Mouse (Mus musculus): ENCODE data around the gene Pard6a. TPM values are rescaled to one million over a fixed set of nuclear protein-coding genes. Genes with fewer than 3 reads are reported as not detected.

Gene Pard6a
- polyA plus RNA-seq, 1 experiment from 2014 or later, result 10.9 TPM

DNA sequence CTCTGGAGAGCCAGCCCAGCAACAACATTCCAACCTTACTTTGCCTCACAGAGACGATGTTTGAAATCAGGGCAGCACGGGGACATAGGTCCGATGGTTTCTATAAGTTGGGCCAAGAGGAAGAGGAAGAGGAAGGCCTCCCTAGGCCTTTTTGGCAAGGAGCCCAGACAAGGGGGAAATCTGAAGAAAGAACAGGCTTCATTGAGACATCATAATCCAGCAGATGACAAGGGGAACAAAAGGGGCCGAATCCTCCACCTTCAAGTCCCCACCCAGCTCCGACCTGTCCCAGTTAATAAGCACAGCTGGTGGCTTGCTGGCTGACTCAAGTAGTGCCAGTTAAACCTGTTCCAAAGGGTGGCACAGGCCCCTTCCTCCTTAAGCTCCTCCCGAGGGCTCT, 14.1 kb downstream of the Pard6a start:
- no peak overlapping the region for H3K4me2 ChIP-seq
- no peak for ATAC-seq (replicated peaks; ENCODE audit: insufficient number of reproducible peaks, low FRiP score, low TSS enrichment)
- 0 out of 2 replicates have a peak overlapping the region, but pooled peaks have one; percentile 15 for H3K27ac ChIP-seq (ENCODE audit: low read depth, low read length)
- 0 out of 2 replicates have a peak, but pooled peaks cover 4% of the 10 kb centered on the region for H3K36me3 ChIP-seq (ENCODE audit: control insufficient read depth, insufficient read depth, low read length)
- H3K4me1 ChIP-seq (ENCODE audit: control insufficient read depth, insufficient read depth, low read length), result 0 out of 2 replicates have a peak, but pooled peaks cover 3% of the 10 kb centered on the region
- no peak overlapping the region for H3K9ac ChIP-seq (ENCODE audit: low read depth, low read length)
- H3K27me3 ChIP-seq (ENCODE audit: control insufficient read depth, insufficient read depth, low read length), result no peaks in the 10 kb centered on the region
- no peaks in the 10 kb centered on the region for H3K9me3 ChIP-seq (replicated peaks; ENCODE audit: control insufficient read depth, low read length)
- 65% methylated on average over 6 of the region's 6 CpGs for WGBS (ENCODE audit: insufficient replicate concordance)
- H3K4me3 ChIP-seq (ENCODE audit: low read depth, low read length), result no peak overlapping the region

DNA sequence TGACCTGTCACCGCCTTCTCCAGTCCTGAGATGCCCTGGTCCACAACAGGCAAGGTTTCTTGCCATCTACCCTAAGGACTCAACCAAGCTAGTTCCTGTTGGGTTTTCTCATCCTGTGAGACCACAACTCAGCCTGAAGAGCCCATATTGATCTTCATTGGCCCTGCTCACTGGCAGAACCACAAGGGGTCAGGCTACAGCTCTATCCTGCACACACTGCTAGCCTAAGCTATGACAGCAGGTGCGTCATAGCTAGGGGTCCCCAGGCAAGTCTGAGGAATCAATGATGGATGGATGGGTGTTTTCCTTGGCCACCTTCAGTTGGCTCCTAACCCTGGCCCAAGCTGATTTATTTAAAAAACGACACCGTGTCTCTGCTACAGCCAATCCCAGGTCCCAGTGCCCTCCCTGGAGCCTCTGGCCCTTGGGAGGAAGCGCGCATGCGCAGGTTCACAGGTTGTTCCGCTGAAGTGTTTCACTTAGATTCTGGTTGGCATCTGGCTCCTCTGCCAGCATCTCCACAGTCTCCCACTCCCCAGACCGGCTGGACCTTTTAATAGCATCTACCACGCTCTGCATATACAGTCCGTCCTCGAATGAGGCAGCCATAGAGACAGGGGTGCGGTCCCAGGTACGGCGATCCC, 15.5 kb downstream of the Pard6a start:
- Histone ChIP-seq H3K4me2 (no peak overlapping the region), H3K9ac (ENCODE audit: low read depth, low read length) (no peak overlapping the region), H3K36me3 (ENCODE audit: control insufficient read depth, insufficient read depth, low read length) (0 out of 2 replicates have a peak, but pooled peaks cover 4% of the 10 kb centered on the region), H3K4me3 (ENCODE audit: low read depth, low read length) (no peak overlapping the region), H3K27me3 (ENCODE audit: control insufficient read depth, insufficient read depth, low read length) (no peaks in the 10 kb centered on the region), H3K27ac (ENCODE audit: low read depth, low read length) (no peak overlapping the region), H3K9me3 (replicated peaks; ENCODE audit: control insufficient read depth, low read length) (no peaks in the 10 kb centered on the region), H3K4me1 (ENCODE audit: control insufficient read depth, insufficient read depth, low read length) (0 out of 2 replicates have a peak, but pooled peaks cover 3% of the 10 kb centered on the region)
- 89% methylated on average over 15 of the region's 15 CpGs for WGBS (ENCODE audit: insufficient replicate concordance)
- ATAC-seq (replicated peaks; ENCODE audit: insufficient number of reproducible peaks, low FRiP score, low TSS enrichment), result no peak

DNA sequence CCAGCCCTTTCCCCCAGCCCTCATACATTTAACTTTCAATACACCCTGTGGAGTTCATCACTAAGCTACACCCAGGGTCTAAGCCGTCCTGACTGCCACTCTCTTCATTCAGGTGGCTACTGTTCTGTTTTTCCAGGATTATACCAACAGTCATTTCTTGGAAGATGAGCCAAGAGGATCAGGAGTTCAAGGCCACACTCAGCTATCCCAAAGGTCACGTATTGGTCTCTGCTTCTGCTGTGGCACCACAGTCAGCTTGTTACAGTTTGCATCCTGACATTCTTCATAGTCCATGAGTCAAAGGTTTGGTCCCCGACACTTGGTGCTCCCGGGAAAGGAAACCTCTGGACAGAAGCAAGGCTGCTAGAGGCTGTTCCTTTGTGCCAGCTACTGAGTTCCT, 18.7 kb downstream of the Pard6a start:
- H3K27me3 ChIP-seq (ENCODE audit: control insufficient read depth, insufficient read depth, low read length), result no peaks in the 10 kb centered on the region
- H3K4me2 ChIP-seq, result no peak overlapping the region
- H3K9me3 ChIP-seq (replicated peaks; ENCODE audit: control insufficient read depth, low read length), result no peaks in the 10 kb centered on the region
- H3K27ac ChIP-seq (ENCODE audit: low read depth, low read length), result no peak overlapping the region
- WGBS (ENCODE audit: insufficient replicate concordance), result 84% methylated on average over 4 of the region's 4 CpGs
- no peak for ATAC-seq (replicated peaks; ENCODE audit: insufficient number of reproducible peaks, low FRiP score, low TSS enrichment)
- no peak overlapping the region for H3K4me3 ChIP-seq (ENCODE audit: low read depth, low read length)
- 0 out of 2 replicates have a peak, but pooled peaks cover 3% of the 10 kb centered on the region for H3K4me1 ChIP-seq (ENCODE audit: control insufficient read depth, insufficient read depth, low read length)
- peaks cover 4% of the 10 kb centered on the region; the same call in 1 of the 2 replicates for H3K36me3 ChIP-seq (ENCODE audit: control insufficient read depth, insufficient read depth, low read length)
- no peak overlapping the region for H3K9ac ChIP-seq (ENCODE audit: low read depth, low read length)

DNA sequence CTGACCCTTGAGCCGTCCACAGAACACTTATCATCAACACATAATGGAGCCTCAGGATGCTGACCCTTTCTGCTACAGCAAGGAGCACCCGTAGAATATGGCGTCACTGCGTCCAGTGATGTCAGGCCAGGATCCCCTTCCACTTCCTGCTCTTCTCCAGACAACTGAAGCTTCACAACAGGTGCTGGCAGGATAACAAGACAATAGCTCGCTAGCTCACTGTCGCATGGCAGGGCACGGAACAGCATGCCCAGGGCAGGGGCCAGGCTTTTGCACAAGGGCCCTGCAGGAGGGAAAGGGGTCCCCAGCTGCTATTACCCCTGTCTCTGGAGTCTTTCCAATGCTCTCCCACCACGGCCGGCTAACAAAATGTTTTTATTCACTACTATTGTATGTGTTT, 21.9 kb downstream of the Pard6a start:
- Histone ChIP-seq H3K4me2 (no peak overlapping the region), H3K9ac (ENCODE audit: low read depth, low read length) (no peak overlapping the region), H3K4me1 (ENCODE audit: control insufficient read depth, insufficient read depth, low read length) (no peaks in the 10 kb centered on the region), H3K27me3 (ENCODE audit: control insufficient read depth, insufficient read depth, low read length) (no peaks in the 10 kb centered on the region), H3K27ac (ENCODE audit: low read depth, low read length) (no peak overlapping the region), H3K4me3 (ENCODE audit: low read depth, low read length) (no peak overlapping the region), H3K9me3 (replicated peaks; ENCODE audit: control insufficient read depth, low read length) (no peaks in the 10 kb centered on the region), H3K36me3 (ENCODE audit: control insufficient read depth, insufficient read depth, low read length) (no peaks in the 10 kb centered on the region; the same call in none of the 2 replicates)
- 87% methylated on average over 9 of the region's 9 CpGs for WGBS (ENCODE audit: insufficient replicate concordance)
- ATAC-seq (replicated peaks; ENCODE audit: insufficient number of reproducible peaks, low FRiP score, low TSS enrichment), result no peak

DNA sequence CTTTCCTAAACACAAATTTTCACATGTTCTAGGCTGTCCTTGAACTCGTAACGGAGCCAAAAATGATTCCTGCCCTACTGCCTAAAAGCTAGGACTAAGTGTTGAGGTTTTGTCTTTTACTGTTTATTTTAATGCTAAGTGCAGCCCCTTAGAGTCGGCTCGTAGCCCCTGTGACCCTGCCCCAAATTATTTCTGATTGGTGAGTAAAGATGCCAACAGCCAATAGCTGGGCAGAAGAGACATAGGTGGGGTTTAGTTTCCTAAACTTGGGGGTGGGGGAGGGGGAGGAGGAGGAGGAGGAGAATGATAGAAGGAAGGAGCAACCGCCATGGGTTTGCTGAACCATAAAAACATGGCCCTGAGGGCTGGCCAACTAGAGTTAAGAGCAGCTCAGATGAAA, 24.8 kb downstream of the Pard6a start:
- H3K36me3 ChIP-seq (ENCODE audit: control insufficient read depth, insufficient read depth, low read length), result no peaks in the 10 kb centered on the region; the same call in none of the 2 replicates
- 66% methylated on average over 5 of the region's 5 CpGs for WGBS (ENCODE audit: insufficient replicate concordance)
- H3K4me1 ChIP-seq (ENCODE audit: control insufficient read depth, insufficient read depth, low read length), result no peaks in the 10 kb centered on the region
- no peak overlapping the region for H3K27ac ChIP-seq (ENCODE audit: low read depth, low read length)
- H3K27me3 ChIP-seq (ENCODE audit: control insufficient read depth, insufficient read depth, low read length), result no peaks in the 10 kb centered on the region
- no peak overlapping the region for H3K9ac ChIP-seq (ENCODE audit: low read depth, low read length)
- no peak overlapping the region for H3K4me3 ChIP-seq (ENCODE audit: low read depth, low read length)
- H3K9me3 ChIP-seq (replicated peaks; ENCODE audit: control insufficient read depth, low read length), result no peaks in the 10 kb centered on the region
- no peak for ATAC-seq (replicated peaks; ENCODE audit: insufficient number of reproducible peaks, low FRiP score, low TSS enrichment)
- no peak overlapping the region for H3K4me2 ChIP-seq

DNA sequence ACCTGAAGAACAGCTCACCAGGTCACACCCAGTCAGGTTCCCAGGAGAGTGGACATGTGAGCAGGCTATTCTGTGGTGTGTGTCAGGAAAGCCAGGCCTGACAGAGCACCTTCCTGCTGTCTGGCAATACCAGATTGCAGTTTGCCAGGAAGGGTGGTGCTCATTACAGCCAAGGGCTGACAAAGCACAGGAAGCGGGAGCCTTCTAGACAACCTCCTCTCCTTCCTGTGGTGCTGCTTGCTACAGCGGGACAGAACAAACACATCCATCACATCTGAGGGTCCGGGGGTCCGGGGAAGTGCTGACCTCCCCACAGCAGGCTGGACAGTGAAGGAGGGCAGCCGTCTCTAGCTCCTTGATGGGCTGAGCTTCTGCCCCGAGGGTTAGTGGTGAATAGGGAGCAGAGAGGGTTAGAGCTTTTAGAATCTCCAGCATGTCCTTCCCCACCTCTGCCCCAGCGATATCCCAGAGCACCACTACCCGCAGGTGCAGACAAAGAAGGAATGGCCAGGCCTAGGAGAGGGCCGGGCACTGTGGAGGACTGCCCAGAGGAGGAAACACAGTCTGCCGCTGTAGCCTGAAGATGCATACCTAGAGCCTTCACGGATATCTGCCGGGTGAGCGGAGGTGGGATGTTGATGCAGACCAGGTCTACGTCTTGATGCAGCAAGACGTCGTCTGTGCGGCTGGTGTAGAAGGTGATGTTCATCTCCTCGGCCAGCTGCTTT, 26.6 kb downstream of the Pard6a start:
- Histone ChIP-seq H3K36me3 (ENCODE audit: control insufficient read depth, insufficient read depth, low read length) (no peaks in the 10 kb centered on the region; the same call in none of the 2 replicates), H3K4me1 (ENCODE audit: control insufficient read depth, insufficient read depth, low read length) (no peaks in the 10 kb centered on the region), H3K9ac (ENCODE audit: low read depth, low read length) (no peak overlapping the region; the same call in 1 of the 2 replicates), H3K4me2 (no peak overlapping the region), H3K27me3 (ENCODE audit: control insufficient read depth, insufficient read depth, low read length) (no peaks in the 10 kb centered on the region), H3K27ac (ENCODE audit: low read depth, low read length) (peak overlapping the region; percentile 48), H3K4me3 (ENCODE audit: low read depth, low read length) (no peak overlapping the region), H3K9me3 (replicated peaks; ENCODE audit: control insufficient read depth, low read length) (no peaks in the 10 kb centered on the region)
- ATAC-seq (replicated peaks; ENCODE audit: insufficient number of reproducible peaks, low FRiP score, low TSS enrichment), result peak; percentile 68
- 73% methylated on average over 18 of the region's 18 CpGs for WGBS (ENCODE audit: insufficient replicate concordance)

DNA sequence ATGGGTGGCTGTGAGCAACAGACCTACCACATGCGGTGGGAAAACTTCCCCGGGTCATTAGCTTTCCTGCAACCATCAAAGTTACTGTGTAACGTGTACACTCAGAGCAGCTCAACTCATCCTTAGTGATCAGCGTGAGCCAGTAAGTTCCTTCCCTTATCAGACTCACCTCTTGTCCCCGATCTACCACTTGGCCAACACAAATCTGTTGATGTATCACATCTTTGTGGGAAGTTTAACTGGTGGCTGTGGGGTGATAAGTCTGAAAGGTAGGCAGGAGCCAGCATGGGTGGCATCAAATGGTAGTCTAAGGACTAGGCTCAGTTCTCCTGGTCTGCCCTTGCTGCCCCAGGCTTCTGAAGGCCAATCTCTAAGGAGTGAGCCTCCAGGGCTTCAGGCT, 31.2 kb downstream of the Pard6a start:
- H3K36me3 ChIP-seq (ENCODE audit: control insufficient read depth, insufficient read depth, low read length), result no peaks in the 10 kb centered on the region; the same call in 1 of the 2 replicates
- H3K9me3 ChIP-seq (replicated peaks; ENCODE audit: control insufficient read depth, low read length), result no peaks in the 10 kb centered on the region
- H3K4me2 ChIP-seq, result no peak overlapping the region
- 80% methylated on average over 5 of the region's 5 CpGs for WGBS (ENCODE audit: insufficient replicate concordance)
- H3K9ac ChIP-seq (ENCODE audit: low read depth, low read length), result no peak overlapping the region
- no peaks in the 10 kb centered on the region for H3K27me3 ChIP-seq (ENCODE audit: control insufficient read depth, insufficient read depth, low read length)
- no peaks in the 10 kb centered on the region for H3K4me1 ChIP-seq (ENCODE audit: control insufficient read depth, insufficient read depth, low read length)
- ATAC-seq (replicated peaks; ENCODE audit: insufficient number of reproducible peaks, low FRiP score, low TSS enrichment), result no peak
- no peak overlapping the region for H3K4me3 ChIP-seq (ENCODE audit: low read depth, low read length)
- no peak overlapping the region for H3K27ac ChIP-seq (ENCODE audit: low read depth, low read length)

DNA sequence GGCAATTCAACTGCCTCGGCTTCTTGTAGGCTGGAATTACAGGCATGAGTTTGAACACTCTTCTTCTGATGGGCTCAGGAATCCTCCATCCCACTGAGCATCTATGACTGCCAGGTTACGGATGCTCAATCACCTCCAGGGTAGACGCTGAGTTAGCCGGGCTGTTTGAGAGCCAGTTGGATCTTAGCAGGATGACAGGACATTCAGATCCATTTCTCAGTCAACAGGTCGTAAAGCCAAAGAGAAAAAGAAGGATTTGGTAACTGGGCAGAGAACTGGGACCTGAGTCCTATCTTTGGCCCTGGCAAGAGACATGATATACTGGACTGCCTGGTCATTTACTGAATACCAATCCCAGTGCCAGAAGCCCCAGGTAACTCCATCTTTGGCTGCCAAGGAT, 38.3 kb downstream of the Pard6a start:
- no peak overlapping the region for H3K4me3 ChIP-seq (ENCODE audit: low read depth, low read length)
- H3K4me1 ChIP-seq (ENCODE audit: control insufficient read depth, insufficient read depth, low read length), result no peaks in the 10 kb centered on the region; the same call in 1 of the 2 replicates
- no peak overlapping the region for H3K27ac ChIP-seq (ENCODE audit: low read depth, low read length)
- 88% methylated on average over 5 of the region's 5 CpGs for WGBS (ENCODE audit: insufficient replicate concordance)
- H3K9ac ChIP-seq (ENCODE audit: low read depth, low read length), result no peak overlapping the region
- no peak overlapping the region for H3K4me2 ChIP-seq
- no peaks in the 10 kb centered on the region for H3K36me3 ChIP-seq (ENCODE audit: control insufficient read depth, insufficient read depth, low read length)
- ATAC-seq (replicated peaks; ENCODE audit: insufficient number of reproducible peaks, low FRiP score, low TSS enrichment), result no peak
- H3K27me3 ChIP-seq (ENCODE audit: control insufficient read depth, insufficient read depth, low read length), result no peaks in the 10 kb centered on the region
- H3K9me3 ChIP-seq (replicated peaks; ENCODE audit: control insufficient read depth, low read length), result no peaks in the 10 kb centered on the region

All from heart, embryonic 11.5 days (tissue).